In genomic region chr8:117700699-117701098, GRCm38 (mm10) we compare ENCODE assay signal across 19 mouse cellular contexts. TPM values are rescaled to one million over a fixed set of nuclear protein-coding genes. Genes with fewer than 3 reads are reported as not detected.
DNase-seq lines count a peak whose midpoint lies in the region; ATAC-seq and TF ChIP-seq lines count a peak whose summit lies in the region.
"Had no signal": no experiment of that assay in that cellular context is flagged by ENCODE, and none has a peak within 500 bp of the region (broad histone marks: within the 10 kb centered on the region; RNA-seq: fewer than 3 reads in every experiment).

No protein-coding gene starts in this region.

- no peak overlapping the region for H3K4me3 ChIP-seq in kidney, postnatal 0 days (replicated peaks; ENCODE audit: low read depth, low read length)
- H3K4me3 ChIP-seq in intestine, embryonic 14.5 days (ENCODE audit: low read depth, low read length): no peak overlapping the region
- H3K4me3 ChIP-seq in liver, embryonic 14.5 days (ENCODE audit: insufficient read depth in 1 of 2, low read depth in 2 of 2, low read length in 2 of 2): peak overlapping the region in 1 of 2 experiments; percentile 15; a peak in 1 of 4 replicates
- H3K4me3 ChIP-seq in stomach, embryonic 16.5 days (replicated peaks; ENCODE audit: low read length): no peak overlapping the region
- H3K4me3 ChIP-seq: forebrain, embryonic 15.5 days; gastrocnemius, adult 2 months; layer of hippocampus, adult 2 months had no signal

- ATAC-seq in kidney, postnatal 0 days (replicated peaks; ENCODE audit: low FRiP score, low read depth): 0 out of 2 replicates have a peak, but pooled peaks have one; percentile 4
- peak; percentile 51 for ATAC-seq in intestine, embryonic 14.5 days (replicated peaks; ENCODE audit: low FRiP score, low TSS enrichment, low read depth)
- peak; percentile 34; the same call in 1 of the 2 replicates for ATAC-seq in liver, embryonic 14.5 days (ENCODE audit: insufficient read depth)
- ATAC-seq in stomach, embryonic 16.5 days (ENCODE audit: insufficient read depth, low FRiP score): 0 out of 2 replicates have a peak, but pooled peaks have one; percentile 26
- ATAC-seq: forebrain, embryonic 15.5 days had no signal

- H3K27me3 ChIP-seq in kidney, postnatal 0 days (ENCODE audit: insufficient read depth, low read length): no peaks in the 10 kb centered on the region
- H3K27me3 ChIP-seq in intestine, embryonic 14.5 days (replicated peaks; ENCODE audit: control insufficient read depth, insufficient read depth, low read length): no peaks in the 10 kb centered on the region
- H3K27me3 ChIP-seq in liver, embryonic 14.5 days (ENCODE audit: control insufficient read depth, insufficient read depth, low read length): no peaks in the 10 kb centered on the region
- no peaks in the 10 kb centered on the region for H3K27me3 ChIP-seq in stomach, embryonic 16.5 days (ENCODE audit: control insufficient read depth, insufficient read depth, low read length)
- H3K27me3 ChIP-seq: forebrain, embryonic 15.5 days had no signal

- WGBS in kidney, postnatal 0 days: 78% methylated on average over 8 of the region's 8 CpGs
- WGBS in intestine, embryonic 14.5 days: 70% methylated on average over 8 of the region's 8 CpGs
- 42% methylated on average over 8 of the region's 8 CpGs for WGBS in liver, embryonic 14.5 days (ENCODE audit: insufficient replicate concordance)
- WGBS in stomach, embryonic 16.5 days: 58% methylated on average over 8 of the region's 8 CpGs

- H3K4me1 ChIP-seq in kidney, postnatal 0 days (replicated peaks; ENCODE audit: insufficient read depth, low read length): no peaks in the 10 kb centered on the region
- H3K4me1 ChIP-seq in intestine, embryonic 14.5 days (replicated peaks; ENCODE audit: control insufficient read depth, insufficient read depth, low read length): no peaks in the 10 kb centered on the region
- peaks cover 0 to 3% of the 10 kb centered on the region in 2 experiments; a peak in 1 of 4 replicates for H3K4me1 ChIP-seq in liver, embryonic 14.5 days (replicated peaks; ENCODE audit: control insufficient read depth in 2 of 2, insufficient read depth in 2 of 2, low read length in 1 of 2)
- no peaks in the 10 kb centered on the region for H3K4me1 ChIP-seq in stomach, embryonic 16.5 days (ENCODE audit: control insufficient read depth, insufficient read depth, low read length)

- H3K27ac ChIP-seq in kidney, postnatal 0 days: peak overlapping the region; percentile 8; the same call in 1 of the 2 replicates
- no peak overlapping the region for H3K27ac ChIP-seq in intestine, embryonic 14.5 days (ENCODE audit: low read depth)
- H3K27ac ChIP-seq in liver, embryonic 14.5 days: no peak overlapping the region
- peak overlapping the region; percentile 66; the same call in 1 of the 2 replicates for H3K27ac ChIP-seq in stomach, embryonic 16.5 days (ENCODE audit: low read length)
- H3K27ac ChIP-seq: forebrain, embryonic 15.5 days; gastrocnemius, adult 2 months; layer of hippocampus, adult 2 months had no signal

- TF ChIP-seq EP300 in liver, embryonic 14.5 days (IDR thresholded peaks at IDR 0.05; ENCODE audit: low read depth): no peak

- no peak overlapping the region for H3K9ac ChIP-seq in kidney, postnatal 0 days (ENCODE audit: low read depth, low read length)
- no peak overlapping the region for H3K9ac ChIP-seq in intestine, embryonic 14.5 days (ENCODE audit: low read length)
- H3K9ac ChIP-seq in liver, embryonic 14.5 days (replicated peaks): no peak overlapping the region
- no peak overlapping the region for H3K9ac ChIP-seq in stomach, embryonic 16.5 days (ENCODE audit: low read length)
- H3K9ac ChIP-seq: forebrain, embryonic 15.5 days had no signal

- no peak overlapping the region for H3K4me2 ChIP-seq in kidney, postnatal 0 days (ENCODE audit: low read length)
- H3K4me2 ChIP-seq in intestine, embryonic 14.5 days (ENCODE audit: low read length): no peak overlapping the region
- H3K4me2 ChIP-seq in liver, embryonic 14.5 days (ENCODE audit: low read depth): peak overlapping the region; percentile 43
- no peak overlapping the region for H3K4me2 ChIP-seq in stomach, embryonic 16.5 days (ENCODE audit: low read depth, low read length)
- H3K4me2 ChIP-seq: forebrain, embryonic 15.5 days had no signal

- H3K9me3 ChIP-seq in kidney, postnatal 0 days (replicated peaks; ENCODE audit: low read length): no peaks in the 10 kb centered on the region
- no peaks in the 10 kb centered on the region for H3K9me3 ChIP-seq in intestine, embryonic 14.5 days (ENCODE audit: control insufficient read depth, low read length)
- no peaks in the 10 kb centered on the region for H3K9me3 ChIP-seq in liver, embryonic 14.5 days (ENCODE audit: control insufficient read depth, low read length)
- no peaks in the 10 kb centered on the region for H3K9me3 ChIP-seq in stomach, embryonic 16.5 days (replicated peaks; ENCODE audit: control insufficient read depth, low read length)
- H3K9me3 ChIP-seq: forebrain, embryonic 15.5 days had no signal

- TF ChIP-seq CTCF in kidney, postnatal 0 days (IDR thresholded peaks at IDR 0.05; ENCODE audit: low read depth): no peak
- no peak for TF ChIP-seq CTCF in liver, embryonic 14.5 days (IDR thresholded peaks at IDR 0.05; ENCODE audit: low read depth)

- no peaks in the 10 kb centered on the region for H3K36me3 ChIP-seq in kidney, postnatal 0 days (ENCODE audit: insufficient read depth, low read length)
- H3K36me3 ChIP-seq in intestine, embryonic 14.5 days (ENCODE audit: control insufficient read depth, insufficient read depth, low read length): no peaks in the 10 kb centered on the region
- H3K36me3 ChIP-seq in liver, embryonic 14.5 days (replicated peaks; ENCODE audit: control insufficient read depth, insufficient read depth, low read depth): no peaks in the 10 kb centered on the region
- H3K36me3 ChIP-seq in stomach, embryonic 16.5 days (ENCODE audit: control insufficient read depth, insufficient read depth, low read length): no peaks in the 10 kb centered on the region
- H3K36me3 ChIP-seq: forebrain, embryonic 15.5 days had no signal

- peak; percentile 10 for DNase-seq in kidney, postnatal 0 days (ENCODE audit: low spot score)
- DNase-seq in kidney, postnatal 4 days: no peak
- no peak for DNase-seq in intestine, embryonic 14.5 days (ENCODE audit: low spot score)
- DNase-seq in liver, embryonic 14.5 days (ENCODE audit: low read depth in 3 of 3, low spot score in 3 of 3): no peak
- no peak for DNase-seq in cerebellum, adult 11 months
- DNase-seq in retina, embryonic 14.5 days (ENCODE audit: low spot score): no peak
- no peak for DNase-seq in embryo, embryonic 10.5 days (ENCODE audit: low spot score)
- DNase-seq: adrenal gland, adult 8-10 months; B cell, adult 2 months; cerebellum, adult 2 months; embryo, embryonic 11 days; gastrocnemius, adult 2 months; heart, postnatal 10 days; lung, postnatal 36 days; midbrain, embryonic 14.5 days had no signal

RNA-seq across cellular contexts. Expression of gene Hsd17b2, which starts 1.0 kb away (rescaled TPM):
- 23.0 and 29.2 TPM in 2 replicates for polyA plus RNA-seq in kidney, postnatal 0 days (2015; fragmentation: Nextera tagmentation; extraction: Ambion mirVana)
- 14.1 and 16.2 TPM in 2 replicates for polyA plus RNA-seq in intestine, embryonic 14.5 days (2014; fragmentation: Nextera tagmentation; extraction: Ambion mirVana)
- 27.9 and 32.7 TPM in 2 replicates for polyA plus RNA-seq in liver, embryonic 14.5 days (2012; rRNA removed)
- polyA plus RNA-seq in liver, embryonic 14.5 days (2014; fragmentation: Nextera tagmentation; extraction: Ambion mirVana): 58.0 and 65.1 TPM in 2 replicates
- 34.3 and 42.8 TPM in 2 replicates for polyA plus RNA-seq in stomach, embryonic 16.5 days (2015; fragmentation: Nextera tagmentation; extraction: Ambion mirVana)
- polyA plus RNA-seq: forebrain, embryonic 15.5 days; limb, embryonic 11.5 days; midbrain, embryonic 14.5 days had no signal

RNA-seq across cellular contexts. Expression of gene Sdr42e1, which starts 27.2 kb away (rescaled TPM):
- polyA plus RNA-seq in kidney, postnatal 0 days (2015; fragmentation: Nextera tagmentation; extraction: Ambion mirVana): 3.5 and 4.1 TPM in 2 replicates
- 4.2 and 4.4 TPM in 2 replicates for polyA plus RNA-seq in intestine, embryonic 14.5 days (2014; fragmentation: Nextera tagmentation; extraction: Ambion mirVana)
- polyA plus RNA-seq in liver, embryonic 14.5 days (2012; rRNA removed): 1.7 TPM in 2 replicates
- polyA plus RNA-seq in liver, embryonic 14.5 days (2014; fragmentation: Nextera tagmentation; extraction: Ambion mirVana): 0.99 and 1.7 TPM in 2 replicates
- polyA plus RNA-seq in stomach, embryonic 16.5 days (2015; fragmentation: Nextera tagmentation; extraction: Ambion mirVana): 14.0 and 18.1 TPM in 2 replicates

Comparison
In these comparisons a context has a peak if more than half of its experiments do, and no peak if none do; other contexts are left out.
1. H3K27ac ChIP-seq: peak in kidney, postnatal 0 days (single experiment) and stomach, embryonic 16.5 days (single experiment); none in intestine, embryonic 14.5 days (single experiment) and liver, embryonic 14.5 days (single experiment).
2. Peak in every context shown above with its lines, with median percentiles within 50 percentile points of each other: ATAC-seq.